Mouse (Mus musculus) CH12.LX (cell line): ENCODE data around the gene L3mbtl1. TPM values are rescaled to one million over a fixed set of nuclear protein-coding genes. Genes with fewer than 3 reads are reported as not detected.

Experiments used
- DNase-seq: peaks from one replicate; pipeline ENCODE4 v3.0.0-alpha.2; 2013; ENCODE audit errors: extremely low read depth
- H3K27ac ChIP-seq: 2 replicates; pipeline ENCODE4 v1.5.1; 2012; ENCODE audit warnings: low read depth, mild to moderate bottlenecking, control low read depth, moderate library complexity; ENCODE audit not compliant: insufficient read depth
- H3K27me3 ChIP-seq: replicated peaks from 2 replicates; pipeline ENCODE3; 2012; ENCODE audit warnings: inconsistent platforms
- H3K36me3 ChIP-seq, 2 experiments: replicated peaks in 1 of 2; 2 replicates each; pipeline versions ENCODE3 to v1.6.1; 2012; ENCODE audit warnings: inconsistent platforms in 1 of 2, low read length in 1 of 2, mild to moderate bottlenecking in 1 of 2, mixed read lengths in 1 of 2, moderate library complexity in 1 of 2; ENCODE audit not compliant: control insufficient read depth in 1 of 2, insufficient read depth in 1 of 2
- H3K4me1 ChIP-seq, 2 experiments: 2 replicates each; pipeline ENCODE4 v1.6.1; 2012; ENCODE audit warnings: inconsistent platforms in 1 of 2, moderate library complexity in 1 of 2; ENCODE audit not compliant: insufficient read depth in 2 of 2, control insufficient read depth in 1 of 2
- H3K4me2 ChIP-seq: 2 replicates; pipeline ENCODE4 v1.6.1; 2012; ENCODE audit warnings: low read depth, mild to moderate bottlenecking, control low read depth; ENCODE audit not compliant: poor library complexity, insufficient read depth, severe bottlenecking
- H3K4me3 ChIP-seq, 3 experiments: fragments of 150-350 bp in 1 of 3; sonication (generic) in 1 of 3; replicated peaks in 1 of 3; 2 replicates each; pipeline versions ENCODE3 to v1.5.1; 2011 to 2012; ENCODE audit warnings: low read depth in 2 of 3, low read length in 2 of 3, mild to moderate bottlenecking in 2 of 3, moderate library complexity in 2 of 3, control low read depth in 1 of 3, improper control_type of control experiment in 1 of 3, inconsistent platforms in 1 of 3, mixed read lengths in 1 of 3; ENCODE audit not compliant: poor library complexity in 1 of 3
- H3K79me2 ChIP-seq: replicated peaks from 2 replicates; pipeline ENCODE4 v1.6.1; 2012; ENCODE audit warnings: mild to moderate bottlenecking, moderate library complexity; ENCODE audit not compliant: control insufficient read depth, poor library complexity, insufficient read depth, severe bottlenecking; ENCODE audit errors: extremely low read depth
- H3K9ac ChIP-seq: 2 replicates; pipeline ENCODE4 v1.6.1; 2012; ENCODE audit warnings: low read depth, mild to moderate bottlenecking, control low read depth, moderate library complexity; ENCODE audit not compliant: insufficient read depth
- H3K9me3 ChIP-seq: replicated peaks from 2 replicates; pipeline ENCODE3; 2012; ENCODE audit warnings: low read length, inconsistent platforms, mixed read lengths
- ELF1 ChIP-seq: IDR thresholded peaks from 2 replicates; pipeline ENCODE4 v1.6.1; 2014; ENCODE audit warnings: low read depth, mild to moderate bottlenecking, inconsistent platforms, low read length, improper control_type of control experiment
- ETS1 ChIP-seq: conservative IDR thresholded peaks from 2 replicates; pipeline ENCODE4 v1.6.1; 2012; ENCODE audit warnings: low read depth, mild to moderate bottlenecking, inconsistent platforms, low read length, improper control_type of control experiment, moderate library complexity
- HCFC1 ChIP-seq: IDR thresholded peaks from 2 replicates; pipeline ENCODE4 v1.6.1; 2012; ENCODE audit warnings: low read depth, mild to moderate bottlenecking, inconsistent platforms, low read length, improper control_type of control experiment
- IRF4 ChIP-seq: IDR thresholded peaks from 2 replicates; pipeline ENCODE4 v1.6.1; 2014; ENCODE audit warnings: low read depth, mild to moderate bottlenecking, inconsistent platforms, low read length, improper control_type of control experiment
- MEF2A ChIP-seq: IDR thresholded peaks from 2 replicates; pipeline ENCODE4 v1.6.1; 2014; ENCODE audit warnings: low read depth, mild to moderate bottlenecking, inconsistent platforms, low read length, improper control_type of control experiment, borderline replicate concordance
- POLR2AphosphoS2 ChIP-seq: IDR thresholded peaks from 2 replicates; pipeline ENCODE4 v1.6.1; 2011; ENCODE audit warnings: low read depth, low read length, improper control_type of control experiment
- SIN3A ChIP-seq: IDR thresholded peaks from 2 replicates; pipeline ENCODE4 v1.6.1; 2012; ENCODE audit warnings: low read length, improper control_type of control experiment, inconsistent platforms
- USF1 ChIP-seq: IDR thresholded peaks from 2 replicates; pipeline ENCODE4 v1.6.1; 2014; ENCODE audit warnings: low read depth, mild to moderate bottlenecking, inconsistent platforms, low read length, improper control_type of control experiment
- ZNF384 ChIP-seq: IDR thresholded peaks from 2 replicates; pipeline ENCODE4 v1.6.1; 2012; ENCODE audit warnings: low read depth, low read length, improper control_type of control experiment, inconsistent platforms
- dilution Hi-C: fragments of 300-500 bp; cut with MboI; formaldehyde crosslinking; loops from 2 replicates; pipeline ENCODE4 v1.14.3; 2020; ENCODE audit warnings: low sequenced_read_pairs; ENCODE audit not compliant: extremely low pct_unique_long_range_greater_than_20kb, extremely low pct_ligation_motif_present
- in situ Hi-C: fragments of 300-500 bp; cut with MboI; formaldehyde crosslinking; loops from 3 replicates; pipeline ENCODE4 v1.14.3; 2019; ENCODE audit warnings: low sequenced_read_pairs, low pct_ligation_motif_present, low pct_unique_long_range_greater_than_20kb, mixed read lengths
- polyA plus RNA-seq: library from polyadenylated mRNA; unstranded; fragments of >175 nt; gene quantifications from 2 replicates; pipeline ENCODE4 v1.2.1, GENCODE M21; 2012; ENCODE audit warnings: low read depth; ENCODE audit not compliant: insufficient read length
- total RNA-seq, 2 experiments: library from RNA; depleted of rRNA; stranded (reverse); fragments of 300-350 nt in 1 of 2; fragments of >200 nt in 1 of 2; gene quantifications; 2 replicates each; pipeline ENCODE4 v1.2.3; 2012 to 2014

The L3mbtl1 gene
- total and polyA plus RNA-seq, 3 experiments: 0.09 TPM; not detected in 2

DNA sequence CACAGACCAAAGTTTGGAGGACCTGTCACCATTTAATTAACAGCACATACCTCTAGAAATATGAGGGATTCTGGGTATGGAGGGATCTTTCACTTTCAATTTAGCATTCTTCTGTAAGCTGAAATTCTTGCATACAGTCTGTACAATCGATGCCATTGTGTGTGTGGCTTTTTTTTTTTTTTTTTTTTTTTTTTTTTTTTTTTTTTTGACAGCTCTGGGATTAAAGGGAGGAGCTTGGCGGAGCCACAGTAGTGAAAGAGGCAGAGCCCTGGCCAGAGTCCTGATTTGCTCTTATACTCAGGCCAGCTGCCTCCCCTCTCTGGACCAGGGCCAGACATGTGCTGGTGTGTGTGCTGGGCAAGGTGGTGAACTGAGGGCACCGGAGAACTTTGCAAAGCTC, 42.7 kb downstream of the L3mbtl1 start:
- TF ChIP-seq ZNF384: 0 out of 2 replicates have a peak, but pooled peaks have one; percentile 23
- no peak for TF ChIP-seq SIN3A
- no peak for TF ChIP-seq USF1
- no peak for TF ChIP-seq MEF2A

DNA sequence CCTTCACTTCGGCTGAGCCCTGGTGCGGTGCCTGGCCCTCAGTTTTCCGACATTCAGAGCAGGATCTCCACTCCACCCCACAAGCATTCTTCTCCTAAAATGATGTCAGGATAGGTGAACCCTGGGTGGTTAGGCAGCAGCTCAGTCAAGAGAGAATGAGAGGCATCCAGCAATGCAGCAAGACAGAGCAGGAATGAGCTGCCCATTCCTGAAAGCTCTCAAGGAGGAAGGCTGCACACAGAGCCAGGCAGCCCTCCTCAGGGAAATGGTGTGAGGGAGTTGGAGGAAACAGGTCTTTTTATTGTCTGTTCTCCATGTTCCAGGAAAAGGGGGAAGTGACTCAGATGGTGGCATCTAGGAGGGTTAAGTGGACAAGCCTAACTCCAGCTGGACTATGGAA, 43.5 kb downstream of the L3mbtl1 start:
- Histone ChIP-seq H3K27me3 (peaks cover 80% of the 10 kb centered on the region), H3K4me2 (no peak overlapping the region), H3K4me1 (peaks cover 0 to 3% of the 10 kb centered on the region in 2 experiments; a peak in 1 of 4 replicates), H3K4me3 (no peak overlapping the region), H3K36me3 (no peaks in the 10 kb centered on the region), H3K79me2 (no peaks in the 10 kb centered on the region), H3K9me3 (peaks cover 3% of the 10 kb centered on the region), H3K9ac (no peak overlapping the region), H3K27ac (no peak overlapping the region)
- no peak for DNase-seq
- dilution Hi-C loops: no loop called here
- no peak for TF ChIP-seq ETS1
- TF ChIP-seq ZNF384: no peak
- TF ChIP-seq IRF4: no peak
- TF ChIP-seq USF1: no peak
- in situ Hi-C loops: no loop called here

More for the DNA sequence above, 42.7 kb downstream of the L3mbtl1 start:
- in situ Hi-C loops (no loop called here), dilution Hi-C loops (no loop called here)
- no peak overlapping the region for H3K9ac ChIP-seq
- no peak overlapping the region for H3K27ac ChIP-seq
- H3K4me1 ChIP-seq: peaks cover 0 to 3% of the 10 kb centered on the region in 2 experiments; a peak in 1 of 4 replicates
- H3K4me3 ChIP-seq: no peak overlapping the region
- H3K79me2 ChIP-seq: no peaks in the 10 kb centered on the region
- DNase-seq: no peak
- no peaks in the 10 kb centered on the region for H3K36me3 ChIP-seq
- H3K4me2 ChIP-seq: no peak overlapping the region
- H3K9me3 ChIP-seq: peaks cover 3% of the 10 kb centered on the region
- H3K27me3 ChIP-seq: peaks cover 78% of the 10 kb centered on the region

DNA sequence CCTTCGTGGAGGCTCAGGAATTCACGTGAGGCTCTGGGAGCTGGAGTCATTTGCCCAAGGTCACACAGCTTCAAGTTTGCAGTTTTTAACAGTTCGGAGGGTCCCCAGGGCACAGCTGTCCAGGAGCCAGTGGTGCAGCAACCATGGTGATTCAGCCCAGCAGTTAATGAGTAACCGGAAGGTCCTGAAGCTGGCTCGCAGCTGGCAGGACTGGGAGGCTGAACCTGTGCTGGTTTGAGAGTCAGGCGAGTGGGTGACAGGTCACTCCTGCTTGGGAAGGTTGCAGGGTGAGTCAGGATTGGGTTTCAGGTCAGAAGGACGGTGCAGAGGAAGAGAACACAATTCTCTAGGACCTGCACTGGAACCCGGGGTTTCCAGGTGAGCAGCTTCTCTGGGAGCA, 43.9 kb downstream of the L3mbtl1 start, which contains the start of gene Sgk2:
TSS of gene Sgk2 (plus strand) at position 113 of the 400 bp plus-strand sequence.
- dilution Hi-C loops: no loop called here
- peak within 1 kb of the TSS; percentile 77; the same call in 1 of the 2 replicates for H3K4me2 ChIP-seq
- TF ChIP-seq HCFC1 (no peak), POLR2AphosphoS2 (no peak), ELF1 (no peak)
- no peaks in the 10 kb centered on the region for H3K79me2 ChIP-seq
- H3K27ac ChIP-seq: no peak within 1 kb of the TSS
- peaks cover 0 to 3% of the 10 kb centered on the region in 2 experiments; a peak in 1 of 4 replicates for H3K4me1 ChIP-seq
- no peak within 1 kb of the TSS for H3K4me3 ChIP-seq
- peaks cover 82% of the 10 kb centered on the region for H3K27me3 ChIP-seq
- in situ Hi-C loops: no loop called here
- no peaks in the 10 kb centered on the region for H3K36me3 ChIP-seq
- peaks cover 3% of the 10 kb centered on the region for H3K9me3 ChIP-seq
- DNase-seq: no peak
- no peak within 1 kb of the TSS for H3K9ac ChIP-seq
